Mouse (Mus musculus) frontal cortex, adult 2 months (tissue): ENCODE results near the gene Ptbp2. TPM values are rescaled to one million over a fixed set of nuclear protein-coding genes. Genes with fewer than 3 reads are reported as not detected.

Source experiments
- DNase-seq, 2 experiments: peaks; one replicate each; pipeline ENCODE4 v3.0.0; 2022; ENCODE audit warnings: low spot score in 1 of 2; ENCODE audit errors: extremely low spot score in 1 of 2
- polyA plus RNA-seq: library from polyadenylated mRNA; depleted of rRNA; stranded (reverse); fragments of >200 nt; gene quantifications from 2 replicates; pipeline ENCODE4 v1.2.3, GENCODE M21; 2012; rRNA removed

Ptbp2 gene
- 84.9 and 106 TPM in 2 replicates for polyA plus RNA-seq

DNA sequence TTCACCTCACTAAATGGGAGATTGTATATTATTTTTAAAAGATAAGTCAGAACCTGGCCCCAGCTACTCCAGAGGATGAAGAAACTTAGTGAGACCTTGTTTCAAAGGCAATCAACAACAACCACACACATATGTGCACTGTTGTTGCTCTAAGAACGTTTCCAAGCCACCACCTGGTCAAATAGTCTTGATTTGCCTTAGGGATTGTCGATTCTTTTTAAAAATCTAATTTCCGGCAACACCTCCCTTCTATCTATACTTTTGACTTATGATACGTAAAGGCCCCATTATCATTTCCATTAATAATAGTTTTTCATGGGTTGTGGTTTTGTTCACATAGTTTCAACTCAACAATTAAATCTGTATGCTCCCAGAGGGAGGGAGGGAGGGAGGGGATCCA lies at the start of gene Ptbp2:
Ptbp2 (minus strand) TSS at position 101 of the 400 bp plus-strand sequence.
- no peak for DNase-seq

DNA sequence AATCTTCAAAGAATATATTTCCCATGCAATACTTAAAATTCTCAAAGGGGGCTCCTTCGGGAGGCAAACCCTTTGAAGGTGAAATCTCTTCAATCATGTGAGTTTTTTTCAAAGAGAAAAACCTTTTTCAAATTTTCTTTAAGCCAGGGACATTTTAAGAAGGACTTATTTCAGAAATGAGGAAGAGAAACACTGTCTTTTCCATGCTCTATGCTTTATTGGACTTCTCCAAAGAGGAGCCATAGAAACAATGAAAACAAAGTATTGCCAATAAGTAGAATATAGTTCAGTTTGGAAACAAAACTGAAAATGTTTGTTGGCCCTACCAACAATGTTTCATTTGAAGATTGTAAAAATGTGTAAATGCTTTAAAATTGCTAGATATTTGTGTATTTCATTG lies 30.4 kb upstream of the Ptbp2 start:
- no peak for DNase-seq

DNA sequence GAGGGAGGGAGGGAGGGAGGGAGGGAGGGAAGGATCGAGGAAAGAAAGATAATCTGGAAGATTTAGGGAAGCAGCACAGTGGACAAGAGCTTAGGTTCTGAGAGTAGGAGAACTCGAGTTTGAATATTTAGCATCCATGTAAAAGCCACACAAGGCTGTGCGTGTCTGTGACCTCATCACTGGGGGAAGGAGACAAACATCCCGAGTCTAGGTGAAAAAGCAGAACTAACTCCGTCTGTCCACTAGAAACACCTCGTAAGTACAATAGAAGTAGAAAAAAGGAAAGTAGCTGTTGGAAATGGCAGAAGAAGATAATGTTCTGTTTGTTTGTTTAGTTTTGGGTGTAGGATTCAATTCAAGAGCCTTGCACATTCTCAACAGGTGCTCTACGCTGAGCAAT lies 21.9 kb upstream of the Ptbp2 start:
- no peak for DNase-seq

DNA sequence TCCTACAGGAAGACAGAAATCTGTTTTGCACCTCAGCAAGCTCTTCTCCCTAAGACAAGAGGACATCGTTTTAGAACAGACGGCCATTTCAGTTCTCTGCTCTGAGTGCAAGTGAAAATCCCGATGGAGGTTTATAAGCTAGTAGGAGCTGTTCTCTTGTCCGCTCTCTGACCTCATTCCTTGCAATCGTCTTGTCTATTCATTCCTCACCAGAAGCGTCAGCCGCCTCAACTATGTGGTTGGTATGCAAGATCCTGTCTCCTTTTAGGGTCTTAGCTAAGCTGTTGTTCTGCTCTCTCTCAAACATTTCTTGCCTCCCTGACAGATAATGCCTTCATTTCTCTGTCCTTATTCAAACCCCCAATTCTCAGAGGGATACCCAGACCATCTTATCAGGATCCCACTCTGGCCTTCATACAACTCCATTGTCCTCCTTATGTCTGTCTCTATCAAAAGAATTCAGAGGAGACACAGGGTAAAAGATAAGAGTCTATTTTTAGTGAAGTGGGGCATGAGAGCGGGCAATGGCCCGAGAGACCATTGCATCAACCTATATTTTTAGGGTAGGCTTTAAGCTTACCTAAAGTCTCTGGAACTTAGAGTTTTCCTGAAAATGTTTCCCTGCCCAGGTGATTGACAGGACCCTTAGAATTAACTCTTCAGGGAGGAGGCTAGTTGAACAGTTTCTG lies 10.6 kb upstream of the Ptbp2 start:
- no peak for DNase-seq

DNA sequence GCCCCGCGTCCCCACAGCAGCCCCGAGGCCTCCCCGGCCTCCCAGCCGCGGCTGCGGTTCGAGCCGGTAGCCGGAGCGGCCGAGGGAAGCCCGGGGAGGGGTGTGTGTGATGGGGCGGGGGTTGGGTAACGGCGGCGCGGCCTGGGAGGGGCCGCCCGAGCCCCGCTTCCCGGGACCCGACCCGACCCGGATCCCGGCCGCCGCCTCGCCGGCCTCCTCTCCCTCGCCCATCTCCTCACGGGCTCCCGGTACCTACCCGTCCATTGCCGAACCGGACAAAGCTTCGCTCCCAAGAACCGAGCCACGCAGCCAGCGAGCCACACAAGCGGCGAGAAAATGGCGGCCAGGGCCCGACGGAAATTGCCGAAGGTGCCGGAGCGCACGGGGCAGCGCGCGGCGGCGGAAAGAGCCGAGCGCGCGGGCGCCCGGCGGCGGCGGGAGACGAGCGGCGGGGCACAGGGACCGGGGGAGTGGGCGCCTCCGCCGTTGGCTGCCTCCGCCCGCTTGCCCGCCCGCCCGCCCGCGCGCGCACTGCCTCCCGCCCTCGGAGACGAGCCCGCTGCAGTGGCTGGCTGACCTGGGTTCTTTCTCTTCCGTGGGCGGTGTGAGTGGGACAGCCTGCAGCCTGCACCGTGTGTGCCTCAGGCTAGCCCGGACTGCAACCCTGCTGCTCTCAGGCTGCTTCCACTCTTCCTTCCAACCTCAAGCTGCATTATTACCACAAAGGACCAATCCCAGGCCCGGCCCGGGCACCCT lies 1.1 kb downstream of the Ptbp2 start:
- peak; percentile 65 to 87 for DNase-seq

DNA sequence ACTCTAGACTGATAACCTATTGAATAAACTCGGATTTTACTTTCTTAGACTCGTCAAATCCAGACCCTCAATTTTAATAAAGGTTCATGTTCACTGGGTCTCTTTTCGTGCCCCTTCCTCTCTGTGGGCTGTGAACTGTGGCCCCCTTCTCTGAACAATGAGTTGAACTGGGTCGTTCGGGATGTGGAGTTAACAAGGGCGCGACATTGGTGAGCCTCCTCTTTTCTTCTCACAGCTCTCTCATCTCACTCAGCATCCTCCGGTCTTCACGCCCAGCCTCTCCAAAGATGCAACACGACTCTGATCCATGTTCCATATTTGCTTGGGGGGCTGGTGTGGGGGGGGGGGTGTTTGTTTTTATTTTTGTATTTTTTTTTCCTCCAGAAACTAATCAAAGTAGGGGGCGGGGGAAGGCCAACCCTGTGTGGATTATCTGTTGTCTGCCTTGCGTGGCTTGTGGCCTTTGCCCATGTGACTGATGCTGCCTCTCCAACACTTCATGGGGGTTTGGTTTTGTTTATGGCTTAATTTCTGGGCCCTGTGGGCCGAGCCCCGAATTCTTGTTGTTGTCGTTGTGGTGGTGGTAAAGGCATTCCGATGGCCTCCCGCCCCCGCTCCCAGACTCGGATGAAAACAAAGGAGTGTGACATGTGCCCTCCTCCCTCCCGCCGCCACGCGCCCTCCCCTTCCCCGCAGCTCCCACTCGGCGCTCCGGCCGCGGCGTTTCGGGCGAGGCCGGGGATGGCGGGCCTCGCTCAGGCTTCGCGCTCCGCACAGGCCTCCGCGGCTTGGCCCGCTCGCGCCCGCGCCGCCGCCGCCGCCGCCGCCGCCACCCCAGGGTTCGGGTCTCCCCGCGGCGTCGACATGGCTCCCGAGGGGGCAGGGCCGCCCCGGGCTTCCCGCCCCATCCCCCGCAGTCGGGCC lies 2.0 kb downstream of the Ptbp2 start:
- peak; percentile 7 to 58 for DNase-seq

DNA sequence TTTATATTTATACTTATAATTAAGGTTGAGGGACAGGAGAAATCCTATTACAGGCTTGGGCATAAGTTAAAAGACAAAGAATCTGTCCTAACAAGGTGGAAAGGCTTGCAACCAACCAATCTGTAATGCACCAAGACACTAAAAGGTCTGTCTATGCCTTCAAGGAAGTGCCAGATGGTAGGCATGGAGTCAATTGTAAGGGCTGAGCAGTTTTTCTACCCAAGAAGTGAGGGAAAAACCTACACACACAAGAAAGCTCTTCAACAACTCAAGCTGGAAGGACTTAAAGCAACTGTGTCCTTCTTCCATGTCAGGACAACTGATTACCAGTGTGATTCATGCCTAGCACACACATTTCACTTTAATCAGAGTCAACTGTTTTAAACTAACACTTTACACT lies 3.4 kb downstream of the Ptbp2 start:
- no peak for DNase-seq

DNA sequence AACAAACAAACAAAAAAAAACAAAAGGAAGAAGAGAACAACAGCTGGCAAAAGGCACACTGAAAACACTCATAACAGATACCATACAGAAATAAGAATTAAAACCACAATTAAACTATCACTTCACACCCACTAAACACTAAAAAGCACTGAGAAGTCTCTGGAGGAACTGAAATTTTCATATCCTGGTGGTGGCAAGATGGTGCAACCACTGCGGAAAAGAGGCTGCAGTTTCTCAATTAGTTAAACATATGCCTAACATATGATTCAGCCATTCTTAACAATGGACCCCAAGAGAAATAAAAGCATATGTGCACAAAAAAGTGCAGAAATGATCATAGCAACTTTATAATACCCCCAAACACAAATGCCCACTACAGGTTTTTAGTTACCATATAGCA lies 5.0 kb downstream of the Ptbp2 start:
- no peak for DNase-seq

DNA sequence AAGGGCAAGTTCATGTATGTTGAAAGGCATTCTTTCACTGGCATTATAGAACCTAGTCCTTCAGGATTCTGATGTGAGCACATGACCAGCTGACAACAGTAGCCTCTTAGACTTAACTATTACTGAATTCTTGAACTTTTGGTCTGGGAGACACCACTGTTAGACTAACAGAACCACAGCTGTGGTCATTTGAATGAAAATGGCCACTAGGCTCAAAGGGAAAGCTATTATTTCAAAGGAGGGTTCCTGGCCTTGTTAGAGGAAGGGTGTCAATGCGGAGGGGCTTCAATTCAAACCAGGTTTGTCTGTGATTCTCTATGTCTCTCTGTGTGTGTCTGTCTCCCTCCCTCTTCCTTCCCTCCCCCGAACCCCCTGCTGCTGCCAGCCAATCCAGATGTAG lies 5.8 kb downstream of the Ptbp2 start:
- DNase-seq: no peak

DNA sequence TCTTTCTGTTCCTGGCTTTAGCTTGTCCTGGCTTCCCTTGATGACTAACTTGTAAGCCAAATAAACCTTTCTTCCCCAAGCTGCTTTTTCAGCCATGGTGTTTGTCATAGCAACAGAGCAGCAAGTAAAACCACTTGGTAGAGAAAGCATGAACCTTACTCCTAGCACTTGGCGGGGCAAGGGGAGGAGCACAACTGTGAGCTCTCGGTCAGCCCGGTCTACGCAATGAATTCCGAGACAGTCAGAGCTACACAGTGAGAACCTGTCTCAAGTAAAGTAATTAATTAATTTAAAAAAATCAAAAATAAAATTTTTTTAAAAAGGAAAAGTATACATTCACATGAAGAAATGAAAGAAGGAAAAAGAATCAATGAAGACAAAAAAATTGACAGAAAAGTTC lies 8.1 kb downstream of the Ptbp2 start:
- DNase-seq: no peak

DNA sequence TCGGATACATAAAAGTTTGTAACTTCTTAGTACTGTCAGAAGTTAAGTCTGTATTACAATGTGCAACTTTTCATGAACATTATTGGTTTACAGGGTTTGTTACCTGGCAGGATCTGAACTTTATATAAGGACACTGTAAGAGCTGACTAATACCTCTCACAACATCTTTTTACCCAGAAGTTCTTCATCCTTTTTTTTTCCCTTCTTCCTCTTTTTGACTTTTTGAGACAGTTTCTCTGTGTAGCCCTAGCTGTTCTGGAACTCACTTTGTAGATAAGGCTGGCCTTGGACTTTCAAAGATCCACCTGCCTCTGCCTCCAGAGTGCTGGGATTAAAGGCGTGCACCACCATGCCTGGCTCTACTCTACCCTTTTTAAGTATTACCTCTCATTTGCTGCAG lies 11.5 kb downstream of the Ptbp2 start:
- DNase-seq: no peak

DNA sequence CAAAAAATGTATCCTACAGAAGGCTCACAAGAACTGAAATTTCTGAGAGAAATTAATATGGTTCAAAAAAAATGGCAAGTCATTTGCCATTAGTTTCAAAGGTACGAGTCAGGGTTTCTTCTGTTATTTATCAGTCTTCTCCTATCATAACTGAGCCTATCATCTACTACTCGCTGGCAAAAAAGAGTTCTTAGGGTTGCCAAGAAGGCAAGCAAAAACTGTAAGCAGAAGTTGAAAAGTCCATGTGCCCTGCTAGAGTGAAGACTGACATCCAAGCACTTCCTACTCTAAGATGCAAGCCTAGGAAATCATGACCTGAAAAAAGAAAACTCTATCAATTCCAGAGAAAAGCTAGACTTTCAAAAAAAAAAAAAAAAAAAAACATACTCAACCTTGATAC lies 20.5 kb downstream of the Ptbp2 start:
- DNase-seq: no peak

DNA sequence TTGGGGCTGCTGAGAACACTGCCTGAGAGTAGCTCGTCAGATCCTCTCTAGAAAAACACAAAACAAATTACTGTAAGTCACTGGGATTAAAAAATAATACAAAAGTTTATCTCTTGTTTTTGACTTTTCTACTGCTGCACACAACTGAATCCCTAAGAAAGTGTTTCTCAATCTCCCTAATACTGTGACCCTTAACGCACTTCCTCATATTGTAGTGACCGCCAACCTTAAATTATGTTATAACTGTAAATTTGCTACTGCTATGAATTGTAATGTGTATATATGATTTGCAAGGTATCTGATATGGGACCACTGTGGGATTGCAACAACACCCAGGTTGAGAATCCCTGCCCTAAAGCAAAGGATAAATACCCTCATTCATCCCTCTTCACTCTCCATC lies 22.5 kb downstream of the Ptbp2 start:
- no peak for DNase-seq

DNA sequence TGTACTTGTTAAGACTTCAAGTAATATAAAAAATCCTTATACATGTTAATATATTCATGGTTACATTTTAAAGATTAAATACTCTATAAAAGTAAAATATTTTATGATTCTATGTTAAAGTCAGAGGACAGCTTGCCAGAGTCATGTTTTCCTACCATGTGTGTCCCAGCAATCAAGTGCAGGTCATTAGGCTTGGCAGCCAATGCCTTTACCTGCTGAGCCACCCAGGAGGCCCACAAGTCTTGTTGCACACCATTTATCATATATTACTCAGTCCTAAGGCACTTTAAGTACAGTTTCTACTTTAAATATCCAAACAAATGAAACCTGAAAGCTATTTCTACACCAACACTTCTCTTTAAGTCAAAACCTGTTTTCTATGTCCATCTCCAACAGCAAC lies 30.5 kb downstream of the Ptbp2 start:
- DNase-seq: no peak

DNA sequence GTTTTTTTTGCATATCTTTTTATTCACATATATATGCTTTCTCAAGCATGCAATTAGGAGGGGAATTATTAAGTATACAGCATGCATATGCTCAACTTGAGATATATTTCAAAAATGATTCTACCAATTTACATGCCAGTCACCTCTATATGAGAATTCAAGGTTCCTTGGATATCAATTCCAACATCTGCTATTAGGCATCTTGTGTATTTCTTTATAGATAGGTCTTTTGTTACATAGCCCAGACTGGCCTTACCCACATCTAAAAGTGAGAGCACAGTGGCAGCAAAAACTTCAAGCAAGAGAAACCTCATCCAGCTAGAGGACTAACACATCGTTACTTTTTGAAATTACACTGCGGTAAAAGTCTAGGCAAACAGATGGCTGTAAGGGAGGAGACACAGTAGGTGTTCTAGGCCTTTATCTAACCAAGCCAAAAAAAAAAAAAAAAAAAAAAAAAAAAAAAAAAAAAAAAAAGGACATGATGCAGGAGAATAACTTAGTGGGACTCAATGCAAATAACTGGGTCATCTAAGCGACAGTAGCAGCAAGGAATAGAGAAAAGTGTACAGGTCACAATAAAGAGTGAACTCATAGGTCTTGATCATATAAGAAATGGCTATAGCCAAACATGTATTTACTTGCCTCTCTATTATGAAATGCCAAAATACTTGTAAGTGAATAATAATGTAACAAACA lies 34.6 kb downstream of the Ptbp2 start:
- no peak for DNase-seq

DNA sequence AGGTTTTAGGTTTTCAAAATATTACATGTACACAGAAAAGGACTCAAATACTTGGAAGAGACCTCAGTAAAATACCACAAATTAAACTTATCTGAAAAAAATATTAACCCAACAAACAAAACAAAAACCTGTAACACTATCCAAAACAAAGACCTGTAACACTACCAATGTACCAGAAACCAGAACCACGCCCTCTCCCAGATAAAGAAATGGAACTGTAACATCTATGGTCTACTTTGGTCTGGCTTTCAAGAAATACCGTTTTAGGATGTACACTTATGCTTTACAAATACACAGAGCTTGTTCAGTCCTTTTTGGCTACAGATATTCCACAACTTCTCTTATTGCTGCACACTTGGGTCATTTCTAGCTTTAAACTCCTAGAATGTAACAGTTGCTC lies 35.1 kb downstream of the Ptbp2 start:
- no peak for DNase-seq

DNA sequence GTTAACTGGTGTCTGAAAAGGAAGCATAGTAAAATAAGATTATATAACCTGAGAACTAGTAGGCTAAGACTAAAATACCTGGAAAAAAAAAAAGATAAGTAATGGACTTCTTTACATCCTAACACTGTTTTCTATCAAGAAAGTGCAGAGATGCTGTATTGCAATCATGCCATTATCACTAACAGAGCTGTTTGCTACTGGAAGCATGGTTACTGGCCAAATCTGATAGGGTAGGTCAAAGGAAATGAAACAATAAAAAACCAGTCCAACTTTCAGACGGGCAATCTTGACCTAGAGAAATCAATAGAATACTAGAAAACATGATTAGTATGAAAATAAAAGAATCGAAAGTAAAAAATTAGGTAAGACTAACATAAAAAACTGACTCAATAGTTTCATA lies 37.6 kb downstream of the Ptbp2 start:
- no peak for DNase-seq

DNA sequence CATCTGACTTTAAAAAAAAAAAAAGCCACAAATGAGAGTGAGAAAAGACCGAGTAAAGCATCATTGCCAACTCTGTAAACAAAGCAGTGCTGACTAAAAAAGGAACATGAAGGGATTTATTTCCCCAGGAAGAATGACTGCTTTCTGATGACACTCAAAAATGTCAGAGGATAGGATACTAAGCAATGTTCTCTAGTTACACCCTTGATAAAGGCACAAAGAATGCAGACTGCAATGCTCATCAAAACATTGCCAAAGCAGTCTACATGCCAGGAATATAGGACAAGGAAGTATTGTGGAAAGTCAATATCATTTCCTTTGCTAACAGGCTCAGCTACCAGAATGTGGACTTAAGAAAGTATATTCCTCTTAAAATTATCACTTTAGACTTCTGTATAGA lies 38.5 kb downstream of the Ptbp2 start:
- no peak for DNase-seq

DNA sequence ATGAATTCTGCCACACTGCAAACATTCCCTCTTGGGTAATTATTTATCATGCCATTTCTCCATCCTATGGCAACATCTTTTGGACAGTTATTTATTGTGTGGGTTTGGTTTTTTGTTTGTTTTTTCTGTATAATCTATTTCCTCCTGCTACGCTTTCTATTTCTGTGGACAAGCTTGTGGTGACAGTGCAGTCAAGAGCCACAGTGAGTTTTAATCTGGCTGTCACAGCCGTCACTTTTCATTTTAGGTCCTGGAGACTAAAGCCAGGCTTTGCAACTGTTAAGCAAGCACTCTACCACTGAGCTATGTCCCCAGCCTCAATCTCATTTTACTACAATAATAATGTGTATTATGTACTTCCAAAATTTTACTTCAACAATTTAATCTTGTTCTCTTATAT lies 54.4 kb downstream of the Ptbp2 start:
- no peak for DNase-seq

DNA sequence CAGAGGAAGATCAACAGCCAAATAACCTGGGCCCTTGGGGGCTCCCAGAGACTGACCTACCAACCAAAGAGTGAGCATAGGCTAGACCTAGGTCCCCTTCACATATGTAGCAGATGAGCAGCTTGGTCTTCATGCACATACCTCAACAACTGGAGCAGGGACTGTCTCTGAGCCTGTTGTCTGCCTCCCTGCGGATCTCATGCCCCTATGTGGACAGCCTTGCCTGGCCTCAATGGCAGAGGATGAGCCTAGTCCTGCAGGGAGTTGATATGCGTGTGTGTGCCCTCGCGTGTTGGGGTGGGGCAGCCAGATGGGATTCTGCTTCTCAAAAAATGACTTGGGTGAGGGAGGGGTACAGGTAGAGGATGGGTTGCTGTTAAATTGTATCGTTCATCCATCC lies 72.2 kb downstream of the Ptbp2 start:
- DNase-seq: peak in 1 of 2 experiments; percentile 2

DNA sequence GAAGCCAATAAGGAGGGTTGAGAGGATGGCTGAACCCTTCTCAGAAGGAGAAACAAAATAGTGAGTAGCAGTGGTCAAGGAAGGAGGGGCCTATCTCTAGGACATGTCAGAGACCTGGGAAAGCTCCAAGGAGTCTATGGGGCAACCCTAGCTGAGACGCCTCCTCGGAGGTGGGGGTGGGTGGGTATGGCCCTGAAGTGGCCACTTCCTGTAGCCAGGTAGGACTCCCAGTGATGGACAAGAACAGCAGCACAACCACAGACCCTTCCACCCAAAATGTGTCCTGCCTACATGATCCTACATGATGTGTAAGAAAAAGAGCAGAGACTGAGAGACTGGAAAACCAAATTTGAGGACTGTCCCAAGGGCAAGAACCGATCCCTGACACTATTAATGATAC lies 72.8 kb downstream of the Ptbp2 start:
- no peak for DNase-seq
